Comparison of ENCODE assay signal across 19 mouse cellular contexts in the genomic region with DNA sequence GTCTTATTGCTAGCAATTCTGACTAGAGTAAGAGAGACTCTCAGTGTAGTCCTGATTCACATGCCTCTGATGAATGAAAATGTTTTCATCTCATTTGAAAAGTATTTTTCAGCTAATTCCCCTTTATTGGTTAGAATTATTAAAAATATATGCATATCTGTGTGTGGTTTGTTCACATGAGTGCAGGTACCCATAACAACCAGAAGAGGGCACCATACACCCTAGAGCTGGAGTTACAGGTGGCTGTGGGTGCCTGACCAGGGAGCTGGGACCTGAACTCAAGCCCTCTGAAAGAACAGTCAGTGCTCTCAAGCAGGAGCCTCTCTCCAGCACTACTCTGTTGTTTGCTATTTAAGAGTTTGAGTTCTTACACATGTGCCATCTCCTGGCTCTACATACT.
DNase-seq lines count a peak whose midpoint lies in the region; TF ChIP-seq lines count a peak whose summit lies in the region.
"Had no signal": no experiment of that assay in that cellular context is flagged by ENCODE, and none has a peak within 500 bp of the region (broad histone marks: within the 10 kb centered on the region; RNA-seq: fewer than 3 reads in every experiment).

No protein-coding gene starts in this region.

- H3K4me1 ChIP-seq in testis, adult 2 months (ENCODE audit: control insufficient read depth, insufficient read depth, low read length) = no peaks in the 10 kb centered on the region
- no peaks in the 10 kb centered on the region for H3K4me1 ChIP-seq in MEL (ENCODE audit: control insufficient read depth in 1 of 2, insufficient read depth in 2 of 2, low read length in 2 of 2)
- no peaks in the 10 kb centered on the region for H3K4me1 ChIP-seq in heart, adult 2 months (ENCODE audit: control insufficient read depth, insufficient read depth, low read length)
- H3K4me1 ChIP-seq: embryonic facial prominence, embryonic 12.5 days; forebrain, embryonic 15.5 days; heart, embryonic 10.5 days; hindbrain, embryonic 12.5 days had no signal

- TF ChIP-seq EP300 in MEL (IDR thresholded peaks at IDR 0.05; ENCODE audit: low read depth in 1 of 2, low read length in 2 of 2) = no peak
- TF ChIP-seq EP300 in heart, adult 2 months (IDR thresholded peaks at IDR 0.05; ENCODE audit: insufficient read depth, low read depth, low read length) = no peak

- H3K9ac ChIP-seq in MEL (ENCODE audit: control insufficient read depth, low read depth, low read length, poor library complexity, severe bottlenecking) = no peak overlapping the region
- no peak overlapping the region for H3K9ac ChIP-seq in heart, adult 2 months (ENCODE audit: low read depth, low read length)
- H3K9ac ChIP-seq: embryonic facial prominence, embryonic 12.5 days; forebrain, embryonic 15.5 days; hindbrain, embryonic 12.5 days had no signal

- intact Hi-C loops in left cerebral cortex, adult 2 months (cut with DNase I) = no loop called here
- intact Hi-C loops in heart, adult 2 months (cut with DNase I) = no loop called here

- no peak for TF ChIP-seq RAD21 in MEL (IDR thresholded peaks at IDR 0.05; ENCODE audit: low read depth, low read length)

- no peak overlapping the region for H3K27ac ChIP-seq in left cerebral cortex, adult 2 months
- no peak overlapping the region for H3K27ac ChIP-seq in testis, adult 2 months (ENCODE audit: control insufficient read depth, insufficient read depth, low read depth, low read length)
- no peak overlapping the region for H3K27ac ChIP-seq in MEL (ENCODE audit: control insufficient read depth, low read depth, low read length)
- no peak overlapping the region for H3K27ac ChIP-seq in heart, adult 2 months
- H3K27ac ChIP-seq: embryonic facial prominence, embryonic 12.5 days; forebrain, embryonic 15.5 days; heart, embryonic 10.5 days; hindbrain, embryonic 12.5 days had no signal

- H3K4me3 ChIP-seq in left cerebral cortex, adult 2 months = no peak overlapping the region
- no peak overlapping the region for H3K4me3 ChIP-seq in testis, adult 2 months (ENCODE audit: control insufficient read depth, low read depth, low read length)
- no peak overlapping the region for H3K4me3 ChIP-seq in MEL (ENCODE audit: control insufficient read depth in 1 of 2, insufficient read depth in 1 of 2, low read depth in 2 of 2, low read length in 2 of 2)
- H3K4me3 ChIP-seq in heart, adult 2 months = no peak overlapping the region
- H3K4me3 ChIP-seq: embryonic facial prominence, embryonic 12.5 days; forebrain, embryonic 15.5 days; heart, embryonic 10.5 days; hindbrain, embryonic 12.5 days had no signal

- no peaks in the 10 kb centered on the region for H3K36me3 ChIP-seq in testis, adult 2 months (ENCODE audit: control insufficient read depth, insufficient read depth, low read length)
- H3K36me3 ChIP-seq in MEL (ENCODE audit: control insufficient read depth in 1 of 2, insufficient read depth in 2 of 2, low read length in 2 of 2) = no peaks in the 10 kb centered on the region
- no peaks in the 10 kb centered on the region for H3K36me3 ChIP-seq in heart, adult 2 months (ENCODE audit: control insufficient read depth, insufficient read depth, low read length)
- H3K36me3 ChIP-seq: embryonic facial prominence, embryonic 12.5 days; forebrain, embryonic 15.5 days; heart, embryonic 10.5 days; hindbrain, embryonic 12.5 days had no signal

- H3K79me2 ChIP-seq in MEL (ENCODE audit: control insufficient read depth, insufficient read depth, low read length, poor library complexity) = no peaks in the 10 kb centered on the region
- no peaks in the 10 kb centered on the region for H3K79me2 ChIP-seq in heart, adult 2 months (replicated peaks; ENCODE audit: control insufficient read depth, insufficient read depth, low read length)

- H3K9me3 ChIP-seq in MEL (replicated peaks; ENCODE audit: insufficient read depth, low read length) = no peaks in the 10 kb centered on the region
- H3K9me3 ChIP-seq: forebrain, embryonic 15.5 days; heart, embryonic 10.5 days had no signal

- no peak for DNase-seq in left cerebral cortex, adult 2 months (ENCODE audit: extremely low spot score in 1 of 2, low spot score in 2 of 2)
- DNase-seq in left cerebral cortex, adult 18-20 months (ENCODE audit: low spot score in 2 of 2) = no peak
- no peak for DNase-seq in testis, postnatal 14 days (ENCODE audit: low spot score)
- no peak for DNase-seq in MEL (ENCODE audit: low read depth, low spot score)
- no peak for DNase-seq in thymus, adult 18-20 months
- DNase-seq in heart, adult 2 months = no peak
- DNase-seq: adrenal gland, postnatal 14 days; cerebellum, adult 11-12 months; cerebellum, adult 9-10 months; cerebellum, postnatal 25 days; gastrocnemius, postnatal 36 days; heart, adult 11 months; heart, postnatal 10 days; heart, postnatal 4 days had no signal

- no peaks in the 10 kb centered on the region for H3K27me3 ChIP-seq in testis, adult 2 months (ENCODE audit: control insufficient read depth, insufficient read depth, low read length)
- H3K27me3 ChIP-seq in MEL (ENCODE audit: control insufficient read depth in 1 of 2, insufficient read depth in 2 of 2, low read length in 2 of 2) = no peaks in the 10 kb centered on the region
- H3K27me3 ChIP-seq in heart, adult 2 months (ENCODE audit: control insufficient read depth, insufficient read depth, low read length) = no peaks in the 10 kb centered on the region
- H3K27me3 ChIP-seq: embryonic facial prominence, embryonic 12.5 days; forebrain, embryonic 15.5 days had no signal

- TF ChIP-seq POLR2A in testis, adult 2 months (IDR thresholded peaks at IDR 0.05; ENCODE audit: control insufficient read depth, low read depth, low read length) = no peak
- TF ChIP-seq POLR2A in MEL (IDR thresholded peaks at IDR 0.05; ENCODE audit: control insufficient read depth in 1 of 2, insufficient read depth in 1 of 2, low read depth in 1 of 2, low read length in 2 of 2, poor library complexity in 1 of 2) = no peak
- TF ChIP-seq POLR2A in heart, adult 2 months (IDR thresholded peaks at IDR 0.05; ENCODE audit: insufficient read depth, low read depth, low read length) = no peak

- peak; percentile 20 for TF ChIP-seq CTCF in left cerebral cortex, adult 2 months (IDR thresholded peaks at IDR 0.05)
- TF ChIP-seq CTCF in testis, adult 2 months (IDR thresholded peaks at IDR 0.05; ENCODE audit: control insufficient read depth, insufficient read depth, insufficient replicate concordance, low read depth, low read length) = peak; percentile 27; the same call in 1 of the 2 replicates
- peak in 2 of 3 experiments; percentile 8 to 22; a peak in 2 of 6 replicates for TF ChIP-seq CTCF in MEL (IDR thresholded peaks at IDR 0.05 in 2 of 3, conservative IDR thresholded peaks at IDR 0.05 in 1 of 3; ENCODE audit: control insufficient read depth in 1 of 3, insufficient read depth in 1 of 3, low read depth in 2 of 3, low read length in 3 of 3, poor library complexity in 1 of 3, severe bottlenecking in 1 of 3)
- no peak for TF ChIP-seq CTCF in heart, adult 2 months (IDR thresholded peaks at IDR 0.05)

TF ChIP-seq in MEL, 35 proteins besides CTCF, POLR2A, EP300 and RAD21:
- TF ChIP-seq NELFE (IDR thresholded peaks at IDR 0.05; ENCODE audit: low read depth, low read length) = no peak
- TF ChIP-seq ZKSCAN1 (IDR thresholded peaks at IDR 0.05; ENCODE audit: low read depth, low read length) = no peak
- no peak for TF ChIP-seq ZNF384 (IDR thresholded peaks at IDR 0.05; ENCODE audit: low read depth, low read length)
- TF ChIP-seq ZMIZ1 (IDR thresholded peaks at IDR 0.05; ENCODE audit: low read depth, low read length) = no peak
- no peak for TF ChIP-seq SIN3A (IDR thresholded peaks at IDR 0.05; ENCODE audit: low read length)
- no peak for TF ChIP-seq MYB (IDR thresholded peaks at IDR 0.05; ENCODE audit: low read depth, low read length)
- no peak for TF ChIP-seq CHD1 (IDR thresholded peaks at IDR 0.05; ENCODE audit: low read depth, low read length)
- TF ChIP-seq MXI1 (IDR thresholded peaks at IDR 0.05; ENCODE audit: low read depth, low read length) = no peak
- no peak for TF ChIP-seq MAZ (IDR thresholded peaks at IDR 0.05; ENCODE audit: low read depth, low read length)
- TF ChIP-seq BHLHE40 (IDR thresholded peaks at IDR 0.05; ENCODE audit: borderline replicate concordance, low read depth, low read length) = no peak
- no peak for TF ChIP-seq TAL1 (IDR thresholded peaks at IDR 0.05; ENCODE audit: low read length)
- no peak for TF ChIP-seq HCFC1 (IDR thresholded peaks at IDR 0.05; ENCODE audit: low read depth, low read length)
- TF ChIP-seq MYC (IDR thresholded peaks at IDR 0.05; ENCODE audit: low read depth, low read length) = no peak
- TF ChIP-seq NRF1 (IDR thresholded peaks at IDR 0.05; ENCODE audit: insufficient read depth, low read depth, low read length, poor library complexity, severe bottlenecking) = no peak
